Mouse (Mus musculus): Measurements from ENCODE around the gene Scn3a. TPM values are rescaled to one million over a fixed set of nuclear protein-coding genes. Genes with fewer than 3 reads are reported as not detected.
A peak's percentile ranks its signal among the peaks of the same experiment; 100 is the strongest.

Gene Scn3a
- 1.3 and 2.4 TPM in 2 replicates for polyA plus RNA-seq (2015; fragmentation: Nextera tagmentation; extraction: Ambion mirVana)

GRCm38 (mm10) chr2:65566793-65567787, at the start of gene Scn3a:
Gene Scn3a (minus strand): TSS chr2:65567627.
- Histone ChIP-seq H3K4me2 (ENCODE audit: low read depth, low read length) (no peak within 1 kb of the TSS), H3K27ac (ENCODE audit: low read length) (no peak within 1 kb of the TSS), H3K9me3 (replicated peaks; ENCODE audit: control insufficient read depth, low read length) (no peaks in the 10 kb centered on the region), H3K27me3 (ENCODE audit: control insufficient read depth, insufficient read depth, low read length) (no peaks in the 10 kb centered on the region), H3K4me1 (ENCODE audit: control insufficient read depth, insufficient read depth, low read length) (no peaks in the 10 kb centered on the region), H3K9ac (ENCODE audit: low read length) (no peak within 1 kb of the TSS), H3K4me3 (replicated peaks; ENCODE audit: low read length) (no peak within 1 kb of the TSS), H3K36me3 (ENCODE audit: control insufficient read depth, insufficient read depth, low read length) (no peaks in the 10 kb centered on the region)
- 27% methylated on average over 16 of the region's 16 CpGs for WGBS
- no peak for ATAC-seq (ENCODE audit: insufficient read depth, low FRiP score)

- no peak overlapping the region for H3K27ac ChIP-seq (ENCODE audit: low read length)
- no peak overlapping the region for H3K4me3 ChIP-seq (replicated peaks; ENCODE audit: low read length)
- no peaks in the 10 kb centered on the region for H3K4me1 ChIP-seq (ENCODE audit: control insufficient read depth, insufficient read depth, low read length)
- no peak for ATAC-seq (ENCODE audit: insufficient read depth, low FRiP score)
- no peak overlapping the region for H3K9ac ChIP-seq (ENCODE audit: low read length)
- 73% methylated on average over 4 of the region's 4 CpGs for WGBS
- H3K4me2 ChIP-seq (ENCODE audit: low read depth, low read length) = no peak overlapping the region
- no peaks in the 10 kb centered on the region for H3K36me3 ChIP-seq (ENCODE audit: control insufficient read depth, insufficient read depth, low read length)
- no peaks in the 10 kb centered on the region for H3K27me3 ChIP-seq (ENCODE audit: control insufficient read depth, insufficient read depth, low read length)
- no peaks in the 10 kb centered on the region for H3K9me3 ChIP-seq (replicated peaks; ENCODE audit: control insufficient read depth, low read length)
Measured at GRCm38 (mm10) chr2:65611887-65612286, 44.5 kb upstream of the Scn3a start.

DNA sequence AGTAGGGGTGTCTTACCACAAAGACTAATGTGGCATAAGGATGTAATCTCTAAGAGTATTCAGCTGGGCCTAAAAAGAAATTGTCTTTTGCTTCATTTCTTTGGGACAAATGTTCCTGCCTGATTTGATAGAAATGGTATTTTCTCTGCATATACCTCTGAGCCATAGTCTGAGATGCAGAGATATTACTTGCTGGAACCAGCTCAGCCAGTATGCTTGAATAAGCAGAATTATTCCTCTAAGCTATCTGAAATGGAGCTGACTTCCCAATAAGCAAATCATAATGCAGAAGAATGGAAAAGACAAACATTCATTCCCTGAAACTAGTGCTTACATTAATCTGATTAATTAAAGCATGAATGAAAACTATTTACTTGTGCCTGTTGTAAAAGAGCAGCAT, 40.4 kb upstream of the Scn3a start:
- no peaks in the 10 kb centered on the region for H3K36me3 ChIP-seq (ENCODE audit: control insufficient read depth, insufficient read depth, low read length)
- H3K27me3 ChIP-seq (ENCODE audit: control insufficient read depth, insufficient read depth, low read length) = no peaks in the 10 kb centered on the region
- no peak overlapping the region for H3K4me2 ChIP-seq (ENCODE audit: low read depth, low read length)
- H3K9me3 ChIP-seq (replicated peaks; ENCODE audit: control insufficient read depth, low read length) = no peaks in the 10 kb centered on the region
- H3K4me1 ChIP-seq (ENCODE audit: control insufficient read depth, insufficient read depth, low read length) = no peaks in the 10 kb centered on the region
- H3K9ac ChIP-seq (ENCODE audit: low read length) = no peak overlapping the region
- H3K27ac ChIP-seq (ENCODE audit: low read length) = no peak overlapping the region
- H3K4me3 ChIP-seq (replicated peaks; ENCODE audit: low read length) = no peak overlapping the region
- ATAC-seq (ENCODE audit: insufficient read depth, low FRiP score) = no peak

- ATAC-seq (ENCODE audit: insufficient read depth, low FRiP score) = no peak
- H3K4me2 ChIP-seq (ENCODE audit: low read depth, low read length) = no peak overlapping the region
- no peak overlapping the region for H3K9ac ChIP-seq (ENCODE audit: low read length)
- 61% methylated on average over 5 of the region's 5 CpGs for WGBS
- H3K9me3 ChIP-seq (replicated peaks; ENCODE audit: control insufficient read depth, low read length) = no peaks in the 10 kb centered on the region
- H3K4me1 ChIP-seq (ENCODE audit: control insufficient read depth, insufficient read depth, low read length) = no peaks in the 10 kb centered on the region
- H3K4me3 ChIP-seq (replicated peaks; ENCODE audit: low read length) = no peak overlapping the region
- no peaks in the 10 kb centered on the region for H3K36me3 ChIP-seq (ENCODE audit: control insufficient read depth, insufficient read depth, low read length)
- H3K27me3 ChIP-seq (ENCODE audit: control insufficient read depth, insufficient read depth, low read length) = no peaks in the 10 kb centered on the region
- no peak overlapping the region for H3K27ac ChIP-seq (ENCODE audit: low read length)
Measured at GRCm38 (mm10) chr2:65587679-65588078, 20.3 kb upstream of the Scn3a start.

GRCm38 (mm10) chr2:65567925-65568324, 498 bp upstream of the Scn3a start:
- Histone ChIP-seq H3K4me2 (ENCODE audit: low read depth, low read length) (no peak overlapping the region), H3K27me3 (ENCODE audit: control insufficient read depth, insufficient read depth, low read length) (no peaks in the 10 kb centered on the region), H3K4me1 (ENCODE audit: control insufficient read depth, insufficient read depth, low read length) (no peaks in the 10 kb centered on the region), H3K9me3 (replicated peaks; ENCODE audit: control insufficient read depth, low read length) (no peaks in the 10 kb centered on the region), H3K36me3 (ENCODE audit: control insufficient read depth, insufficient read depth, low read length) (no peaks in the 10 kb centered on the region), H3K27ac (ENCODE audit: low read length) (no peak overlapping the region), H3K4me3 (replicated peaks; ENCODE audit: low read length) (no peak overlapping the region), H3K9ac (ENCODE audit: low read length) (no peak overlapping the region)
- WGBS = 88% methylated on average over 4 of the region's 4 CpGs
- ATAC-seq (ENCODE audit: insufficient read depth, low FRiP score) = no peak

DNA sequence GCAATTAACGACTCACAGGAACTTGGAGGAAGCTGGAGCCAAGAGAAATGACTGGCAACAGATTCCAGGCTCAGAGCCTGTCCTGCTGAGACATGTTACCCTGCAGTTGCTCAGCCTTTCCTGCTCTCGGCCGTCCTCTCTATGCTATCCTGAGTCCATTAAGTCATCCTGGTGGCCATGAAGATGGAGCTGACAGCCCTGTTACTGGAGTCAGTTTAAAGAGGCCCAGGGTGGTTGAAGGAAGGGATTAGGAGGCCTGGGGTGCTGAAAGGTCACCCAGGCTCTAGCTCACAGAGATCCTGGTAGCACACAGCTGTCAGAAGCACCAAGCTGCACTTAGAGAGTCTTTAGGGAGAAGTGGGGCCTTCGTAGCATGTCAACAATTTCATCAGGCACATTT, 3.5 kb downstream of the Scn3a start:
- no peaks in the 10 kb centered on the region for H3K36me3 ChIP-seq (ENCODE audit: control insufficient read depth, insufficient read depth, low read length)
- no peaks in the 10 kb centered on the region for H3K9me3 ChIP-seq (replicated peaks; ENCODE audit: control insufficient read depth, low read length)
- no peaks in the 10 kb centered on the region for H3K27me3 ChIP-seq (ENCODE audit: control insufficient read depth, insufficient read depth, low read length)
- no peak for ATAC-seq (ENCODE audit: insufficient read depth, low FRiP score)
- H3K4me1 ChIP-seq (ENCODE audit: control insufficient read depth, insufficient read depth, low read length) = no peaks in the 10 kb centered on the region
- no peak overlapping the region for H3K4me2 ChIP-seq (ENCODE audit: low read depth, low read length)
- no peak overlapping the region for H3K4me3 ChIP-seq (replicated peaks; ENCODE audit: low read length)
- H3K27ac ChIP-seq (ENCODE audit: low read length) = no peak overlapping the region
- no peak overlapping the region for H3K9ac ChIP-seq (ENCODE audit: low read length)
- 35% methylated on average over 4 of the region's 4 CpGs for WGBS

DNA sequence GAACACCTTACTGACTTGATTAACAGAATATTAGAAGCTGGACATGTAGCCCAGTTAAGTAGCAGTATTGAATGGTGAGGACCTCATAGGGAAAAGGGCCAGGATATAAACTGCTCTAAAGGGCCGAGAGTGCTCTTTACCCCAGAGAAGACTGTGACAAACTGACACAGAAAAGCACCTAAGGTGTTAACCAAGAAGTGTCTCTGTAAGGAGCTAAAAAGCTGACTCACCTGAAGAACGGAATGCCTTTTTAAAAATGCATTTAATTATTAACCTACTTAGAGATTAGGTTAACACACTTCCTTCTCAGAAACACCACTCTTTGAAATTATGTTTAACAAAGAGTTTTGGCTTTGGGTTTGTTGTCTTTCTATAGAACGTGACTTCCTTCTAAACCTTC, 9.7 kb downstream of the Scn3a start:
- WGBS = 52% methylated on average over 3 of the region's 3 CpGs
- Histone ChIP-seq H3K4me3 (replicated peaks; ENCODE audit: low read length) (no peak overlapping the region), H3K4me1 (ENCODE audit: control insufficient read depth, insufficient read depth, low read length) (no peaks in the 10 kb centered on the region), H3K9ac (ENCODE audit: low read length) (no peak overlapping the region), H3K4me2 (ENCODE audit: low read depth, low read length) (no peak overlapping the region), H3K27ac (ENCODE audit: low read length) (peak overlapping the region; percentile 55; the same call in 1 of the 2 replicates), H3K36me3 (ENCODE audit: control insufficient read depth, insufficient read depth, low read length) (no peaks in the 10 kb centered on the region), H3K9me3 (replicated peaks; ENCODE audit: control insufficient read depth, low read length) (no peaks in the 10 kb centered on the region), H3K27me3 (ENCODE audit: control insufficient read depth, insufficient read depth, low read length) (no peaks in the 10 kb centered on the region)
- peak; percentile 75; the same call in 1 of the 2 replicates for ATAC-seq (ENCODE audit: insufficient read depth, low FRiP score)

DNA sequence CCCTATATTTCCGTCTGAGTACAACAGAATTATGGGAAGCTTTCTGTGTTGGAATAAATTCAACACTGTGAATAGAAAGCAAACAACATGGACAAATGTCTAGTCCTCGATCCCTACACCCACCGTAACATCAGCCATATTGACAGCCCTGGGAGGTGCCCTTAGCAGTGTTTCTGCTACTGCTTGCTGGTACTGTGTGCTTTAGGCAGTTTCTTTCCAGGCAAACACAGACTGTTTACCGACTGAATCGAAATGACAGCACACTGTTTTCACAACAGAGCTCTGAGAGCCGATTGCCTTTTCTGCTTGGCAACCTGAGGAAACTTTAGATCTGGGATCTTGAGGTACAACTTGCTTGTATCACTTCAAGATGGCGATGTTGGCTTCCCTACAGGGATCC, 12.8 kb downstream of the Scn3a start:
- H3K4me1 ChIP-seq (ENCODE audit: control insufficient read depth, insufficient read depth, low read length) = no peaks in the 10 kb centered on the region
- H3K4me3 ChIP-seq (replicated peaks; ENCODE audit: low read length) = no peak overlapping the region
- H3K9me3 ChIP-seq (replicated peaks; ENCODE audit: control insufficient read depth, low read length) = no peaks in the 10 kb centered on the region
- ATAC-seq (ENCODE audit: insufficient read depth, low FRiP score) = no peak
- WGBS = 62% methylated on average over 7 of the region's 7 CpGs
- H3K27ac ChIP-seq (ENCODE audit: low read length) = no peak overlapping the region
- no peak overlapping the region for H3K4me2 ChIP-seq (ENCODE audit: low read depth, low read length)
- no peak overlapping the region for H3K9ac ChIP-seq (ENCODE audit: low read length)
- no peaks in the 10 kb centered on the region for H3K36me3 ChIP-seq (ENCODE audit: control insufficient read depth, insufficient read depth, low read length)
- no peaks in the 10 kb centered on the region for H3K27me3 ChIP-seq (ENCODE audit: control insufficient read depth, insufficient read depth, low read length)

GRCm38 (mm10) chr2:65553473-65553872, 14.0 kb downstream of the Scn3a start:
- no peaks in the 10 kb centered on the region for H3K9me3 ChIP-seq (replicated peaks; ENCODE audit: control insufficient read depth, low read length)
- no peak overlapping the region for H3K4me2 ChIP-seq (ENCODE audit: low read depth, low read length)
- no peak overlapping the region for H3K9ac ChIP-seq (ENCODE audit: low read length)
- 64% methylated on average over 3 of the region's 3 CpGs for WGBS
- no peak for ATAC-seq (ENCODE audit: insufficient read depth, low FRiP score)
- no peaks in the 10 kb centered on the region for H3K27me3 ChIP-seq (ENCODE audit: control insufficient read depth, insufficient read depth, low read length)
- H3K27ac ChIP-seq (ENCODE audit: low read length) = no peak overlapping the region
- H3K4me1 ChIP-seq (ENCODE audit: control insufficient read depth, insufficient read depth, low read length) = no peaks in the 10 kb centered on the region
- H3K4me3 ChIP-seq (replicated peaks; ENCODE audit: low read length) = no peak overlapping the region
- no peaks in the 10 kb centered on the region for H3K36me3 ChIP-seq (ENCODE audit: control insufficient read depth, insufficient read depth, low read length)
